Mouse (Mus musculus): Measurements from ENCODE around the gene Crocc.
A peak's percentile ranks its signal among the peaks of the same experiment; 100 is the strongest.

Crocc gene

GRCm38 (mm10) chr4:141020811-141021613 is 39.3 kb downstream of the Crocc start:
- DNase-seq (ENCODE audit: low spot score in 2 of 2) = no peak

DNA sequence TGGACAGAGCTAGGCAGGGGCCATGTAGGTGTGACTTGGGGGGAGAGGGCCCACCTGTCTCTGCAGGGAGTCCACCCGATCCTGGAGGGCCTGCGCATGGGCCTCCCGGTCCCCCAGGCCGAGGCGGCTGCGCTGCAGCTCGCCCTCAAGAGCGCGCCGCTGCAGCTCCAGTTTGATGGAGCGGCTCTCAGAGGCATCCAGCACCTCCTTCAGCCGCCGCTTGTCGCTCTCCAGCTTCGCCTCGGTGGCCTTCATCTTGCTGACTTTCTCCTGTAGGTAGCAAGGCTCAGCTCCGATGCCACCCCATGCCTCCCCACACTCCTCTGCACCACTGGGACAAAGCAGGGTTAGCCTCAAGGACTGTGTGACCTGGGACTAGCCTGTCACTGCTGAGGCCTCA is 40.1 kb downstream of the Crocc start:
- no peak for DNase-seq (ENCODE audit: low spot score in 2 of 2)

- DNase-seq (ENCODE audit: low spot score in 2 of 2) = no peak
Measured at GRCm38 (mm10) chr4:141017657-141018436, 42.5 kb downstream of the Crocc start.

DNA sequence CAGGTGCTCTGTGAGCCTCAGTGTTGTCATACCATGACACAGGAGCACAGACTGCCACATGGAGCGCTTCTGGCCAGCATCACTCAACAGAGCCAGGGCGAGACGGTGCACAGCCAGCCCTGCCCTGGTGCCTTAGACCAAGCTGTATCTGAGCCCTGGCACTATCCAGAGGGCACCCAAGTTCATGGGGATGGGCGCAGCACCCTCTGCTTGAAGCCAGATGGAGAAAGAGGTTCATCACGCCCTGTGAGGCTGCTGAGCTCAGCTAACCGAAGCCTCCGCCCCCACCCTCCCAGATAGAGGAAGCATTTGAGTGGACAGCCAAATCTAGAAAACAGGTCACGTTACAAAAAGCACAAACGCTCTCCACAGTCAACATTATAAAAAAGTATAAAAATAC is 44.0 kb downstream of the Crocc start:
- no peak for DNase-seq (ENCODE audit: low spot score in 2 of 2)

DNA sequence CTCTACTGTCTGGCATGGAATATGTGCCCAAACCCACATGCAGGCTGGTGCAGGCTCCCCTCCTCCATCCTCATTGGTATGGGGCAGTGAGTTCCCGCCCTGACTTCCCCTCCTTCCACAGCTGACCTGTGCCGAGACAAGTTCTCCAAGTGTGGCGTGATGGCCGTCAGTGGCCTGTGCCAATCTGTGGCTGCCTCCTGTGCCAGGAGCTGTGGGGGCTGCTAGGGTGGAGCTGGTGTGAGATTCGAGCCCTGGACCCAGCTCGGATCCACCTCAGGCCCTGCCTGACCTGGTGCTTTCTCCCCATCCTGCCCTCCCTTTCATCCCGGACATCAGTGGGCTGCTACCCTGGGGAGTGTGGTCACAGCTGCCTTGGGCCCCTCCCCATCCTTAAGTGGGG is 45.0 kb downstream of the Crocc start:
- no peak for DNase-seq (ENCODE audit: low spot score in 2 of 2)

DNA sequence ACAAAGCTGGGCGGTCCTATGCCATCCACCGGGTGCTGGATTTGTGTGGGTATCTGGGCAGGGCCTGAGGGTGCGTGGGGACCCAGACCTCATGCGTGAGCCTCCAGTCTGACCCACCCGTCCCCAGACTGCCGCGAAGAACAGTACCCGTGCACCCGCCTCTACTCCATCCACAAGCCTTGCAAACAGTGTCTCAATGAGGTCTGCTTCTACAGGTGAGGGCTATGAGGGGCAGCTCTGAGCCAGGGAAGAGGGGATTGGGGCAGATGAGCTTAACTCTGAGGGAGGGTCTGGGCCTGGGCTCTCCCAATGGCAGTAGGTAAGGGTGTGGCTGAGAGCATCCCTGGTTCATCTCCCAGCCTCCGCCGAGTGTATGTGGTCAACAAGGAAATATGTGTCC is 45.5 kb downstream of the Crocc start:
- DNase-seq (ENCODE audit: low spot score in 2 of 2) = no peak

GRCm38 (mm10) chr4:141014114-141014513 is 46.2 kb downstream of the Crocc start:
- no peak for DNase-seq (ENCODE audit: low spot score in 2 of 2)

- DNase-seq (ENCODE audit: low spot score in 2 of 2) = no peak
Measured at GRCm38 (mm10) chr4:141012558-141012957, 47.8 kb downstream of the Crocc start.

GRCm38 (mm10) chr4:141011556-141012328 is 48.6 kb downstream of the Crocc start:
- no peak for DNase-seq (ENCODE audit: low spot score in 2 of 2)

DNA sequence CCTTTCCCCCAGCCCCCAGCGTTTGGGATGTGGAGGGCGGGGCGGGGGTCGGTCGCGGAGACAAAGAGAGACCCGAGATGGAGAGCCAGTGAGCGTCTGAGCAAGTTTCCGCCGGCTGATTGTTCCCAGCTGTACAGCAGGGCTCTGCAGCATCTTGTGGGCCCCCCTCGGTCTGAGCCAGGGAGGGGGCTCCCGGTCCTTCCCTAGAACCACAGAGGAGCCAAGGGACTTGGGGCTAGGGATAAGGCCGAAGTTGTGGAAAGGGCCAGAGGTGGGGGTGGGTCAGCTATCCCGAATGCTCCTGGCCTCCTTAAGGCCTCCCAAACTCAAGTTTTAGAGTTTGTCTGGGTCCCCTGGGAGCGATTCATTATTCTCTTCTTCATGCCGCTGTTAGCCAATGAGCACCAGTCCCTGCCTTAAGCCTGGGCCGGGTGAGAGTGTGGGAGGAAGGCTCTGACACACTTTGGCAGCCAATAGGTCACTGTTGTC is 49.4 kb downstream of the Crocc start:
- DNase-seq (ENCODE audit: low spot score in 2 of 2) = no peak

DNA sequence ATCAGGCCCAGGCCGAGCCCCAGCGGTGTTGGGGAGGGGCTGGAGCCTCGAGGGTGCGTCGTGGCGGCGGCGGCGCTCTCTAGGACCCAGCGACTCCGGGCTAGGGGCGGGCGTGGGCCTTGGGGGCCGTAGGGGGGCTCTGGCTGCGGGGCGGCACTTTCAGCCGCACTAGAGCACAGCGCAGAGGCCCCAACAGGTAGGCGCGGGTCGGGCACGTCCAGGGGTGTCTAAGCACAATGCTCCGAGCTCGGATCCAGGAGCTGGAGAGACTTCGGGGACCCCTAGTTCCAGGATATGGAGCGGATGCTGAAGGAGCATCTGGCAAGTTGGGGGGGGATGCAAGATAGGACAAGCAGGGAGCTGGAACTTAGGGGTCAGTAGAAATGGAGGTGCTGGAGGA is 49.8 kb downstream of the Crocc start:
- DNase-seq (ENCODE audit: low spot score in 2 of 2) = no peak

DNA sequence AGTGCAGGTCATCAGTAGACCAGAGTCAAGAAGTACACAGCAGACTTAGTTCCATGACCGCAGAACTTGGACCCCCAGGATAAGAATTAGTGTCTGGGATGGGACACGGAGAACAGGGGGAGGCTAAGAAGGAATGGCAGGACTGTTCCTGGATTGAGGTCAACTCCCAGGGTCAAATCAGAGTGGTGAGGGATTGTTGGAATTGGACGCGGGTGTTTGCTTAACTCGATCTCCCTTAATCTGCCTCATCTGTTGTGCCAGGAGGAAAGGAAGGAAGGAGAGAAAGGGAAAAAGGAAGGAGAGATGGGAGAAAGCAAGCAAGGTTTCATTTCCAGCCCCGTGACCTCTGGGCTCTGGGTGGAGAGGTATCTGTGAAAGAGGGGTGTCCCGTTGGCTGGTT is 50.2 kb downstream of the Crocc start, which contains the start of gene Mfap2:
TSS of gene Mfap2 (plus strand) at position 301 of the 400 bp plus-strand sequence.
- DNase-seq (ENCODE audit: low spot score in 2 of 2) = no peak

DNA sequence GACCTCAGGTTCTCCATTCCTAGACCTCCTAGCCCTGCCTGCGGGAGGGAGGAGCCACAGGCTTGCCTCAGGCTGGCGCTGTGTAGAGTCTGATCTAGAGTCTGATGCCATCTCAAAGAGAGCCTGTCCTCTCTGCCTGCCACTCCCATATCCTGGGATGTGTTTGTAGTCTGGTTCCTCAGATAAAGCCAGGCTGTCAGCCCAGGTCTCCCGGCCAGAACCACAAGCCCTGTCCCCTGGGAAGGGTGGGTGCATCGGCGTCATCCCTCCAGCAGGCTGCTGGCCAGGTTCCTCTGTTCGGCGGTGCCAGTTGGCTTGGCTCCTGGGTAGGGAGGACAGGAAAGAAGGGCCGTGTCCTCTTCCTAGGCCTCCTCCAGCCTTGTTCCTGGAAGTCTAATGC is 52.3 kb downstream of the Crocc start:
- peak in 1 of 2 experiments; percentile 21 for DNase-seq (ENCODE audit: low spot score in 2 of 2)

- no peak for DNase-seq (ENCODE audit: low spot score in 2 of 2)
Measured at GRCm38 (mm10) chr4:141005983-141006382, 54.4 kb downstream of the Crocc start.

- no peak for DNase-seq (ENCODE audit: low spot score in 2 of 2)
Measured at GRCm38 (mm10) chr4:140996812-140997211, 63.5 kb downstream of the Crocc start.

DNA sequence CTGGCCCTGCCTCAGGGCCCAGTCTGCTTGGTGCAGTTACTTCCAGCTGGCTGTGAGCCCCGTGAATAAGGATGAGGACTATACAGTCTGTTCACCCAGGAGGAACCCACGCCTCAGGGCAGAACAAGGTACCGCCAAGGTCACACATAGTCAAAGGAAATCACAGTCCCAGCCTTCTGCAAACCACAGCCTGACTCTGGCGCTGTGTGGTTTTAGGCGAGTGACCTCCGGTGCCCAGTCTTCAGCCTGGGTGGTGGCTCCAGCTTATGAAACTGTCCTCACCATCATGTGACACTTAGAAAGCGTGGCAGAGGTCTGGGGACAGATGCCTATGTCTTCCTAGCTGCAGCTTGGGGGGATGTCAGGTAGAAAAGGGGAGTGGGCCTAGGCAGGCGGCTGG is 64.5 kb downstream of the Crocc start:
- no peak for DNase-seq (ENCODE audit: low spot score in 2 of 2)

DNA sequence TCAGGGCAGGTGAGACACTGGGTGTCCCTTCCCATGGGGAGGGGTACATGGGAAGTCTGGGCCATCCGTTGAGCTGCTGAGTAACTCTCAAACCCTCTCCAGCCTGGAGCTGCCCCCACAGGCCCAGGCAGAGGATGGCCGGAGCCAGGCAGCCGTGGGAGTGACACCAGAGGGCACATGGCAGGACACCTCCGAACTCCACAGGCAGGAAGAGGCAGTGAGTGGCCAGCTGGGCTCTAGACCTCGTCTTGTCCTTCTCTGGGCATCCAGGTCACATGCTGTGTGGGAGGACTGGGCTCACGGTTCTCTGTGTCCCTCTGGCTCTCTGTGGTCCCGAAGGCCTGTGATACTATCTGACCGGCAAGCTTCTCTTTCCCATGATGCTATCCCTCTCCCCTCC is 66.5 kb downstream of the Crocc start:
- no peak for DNase-seq (ENCODE audit: low spot score in 2 of 2)

DNA sequence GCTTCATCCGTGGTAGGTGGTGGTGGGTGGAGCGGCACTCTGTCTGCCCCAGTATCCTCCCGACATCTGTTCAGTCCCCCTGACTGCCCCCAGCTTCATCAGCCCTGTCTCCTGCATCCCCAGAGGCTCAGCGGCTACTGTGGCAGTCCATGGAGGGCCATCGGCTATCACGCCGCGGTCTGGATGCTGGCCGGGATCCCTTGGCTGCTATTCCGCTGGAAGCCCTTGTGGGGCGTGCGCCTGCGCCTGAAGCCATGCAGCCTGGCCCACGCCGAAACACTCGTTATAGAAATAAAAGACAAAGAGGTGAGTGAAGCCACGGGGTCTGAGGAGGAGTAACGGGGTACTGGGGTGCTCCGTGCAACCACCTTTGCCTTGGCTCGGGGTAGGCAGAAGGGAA is 68.1 kb downstream of the Crocc start:
- no peak for DNase-seq (ENCODE audit: low spot score in 2 of 2)

DNA sequence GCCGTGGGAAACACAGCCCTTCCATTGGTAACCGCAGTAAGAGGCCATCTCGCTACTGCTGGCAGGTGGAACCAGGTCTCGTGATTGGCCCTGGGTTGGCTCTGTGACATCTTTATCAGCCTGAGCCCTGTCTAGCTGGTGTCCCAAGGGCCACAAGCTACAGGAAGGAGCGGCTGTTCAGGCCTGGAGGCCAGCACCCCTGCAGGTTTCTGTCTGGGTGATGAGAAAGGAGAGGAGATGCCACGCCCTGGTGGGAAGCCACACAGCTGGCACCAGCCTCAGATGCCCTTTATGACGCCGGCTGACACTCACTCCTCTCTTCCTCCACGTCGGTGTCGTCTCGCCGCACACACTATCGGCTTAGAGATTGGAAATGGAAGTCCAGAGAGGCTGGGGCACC is 70.9 kb downstream of the Crocc start:
- peak; percentile 52 to 53 for DNase-seq (ENCODE audit: low spot score in 2 of 2)

GRCm38 (mm10) chr4:140988706-140989290 is 71.6 kb downstream of the Crocc start:
- peak; percentile 67 to 71 for DNase-seq (ENCODE audit: low spot score in 2 of 2)

DNA sequence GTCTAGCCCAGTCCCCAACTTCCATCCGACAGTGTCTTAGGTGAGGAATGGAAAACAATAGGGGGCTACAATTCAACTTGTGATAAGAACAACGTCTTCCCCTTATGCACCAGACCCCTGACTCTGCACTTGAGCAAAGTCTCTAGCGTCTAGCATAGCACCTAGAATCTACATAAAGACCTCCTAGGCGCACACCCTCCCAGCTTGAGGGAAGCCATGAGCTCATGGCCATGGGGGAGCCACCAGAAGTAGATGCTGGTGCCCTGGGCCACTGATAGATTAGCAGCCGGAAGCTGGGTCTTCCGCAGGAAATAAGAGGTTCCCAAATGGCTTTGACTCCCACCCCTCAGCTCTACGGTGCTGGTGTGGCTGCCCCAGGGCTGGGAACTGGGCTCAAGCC is 72.9 kb downstream of the Crocc start:
- peak; percentile 37 for DNase-seq (ENCODE audit: low spot score in 2 of 2)
